Mouse (Mus musculus) right cerebral cortex, adult 18-20 months (tissue): ENCODE results near the gene St6galnac6.
A peak's percentile ranks its signal among the peaks of the same experiment; 100 is the strongest.

Source experiments
- DNase-seq: peaks from one replicate; pipeline ENCODE4 v3.0.0; 2022; ENCODE audit warnings: mixed read lengths

St6galnac6 gene

DNA sequence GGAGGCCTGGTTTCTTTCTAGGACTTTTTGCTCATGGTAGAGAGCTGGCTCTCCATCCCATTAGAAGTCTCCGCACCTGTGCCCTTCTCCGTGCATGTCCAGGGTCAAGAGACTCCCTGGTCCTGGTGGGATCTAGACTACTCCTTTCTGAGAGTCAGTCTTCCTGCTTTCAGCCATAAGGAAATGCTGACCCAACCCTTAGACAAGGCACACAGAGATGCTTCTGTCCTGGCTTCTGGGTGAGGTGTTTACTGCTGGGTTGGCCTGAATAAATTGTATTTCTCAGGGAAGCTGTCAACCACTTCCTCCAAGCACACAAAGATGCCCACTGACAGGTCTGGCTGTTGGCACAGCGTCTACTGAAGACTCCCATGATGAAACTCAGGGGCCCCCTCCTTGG is at the start of gene St6galnac6:
TSS of gene St6galnac6 (plus strand) at position 301 of the 400 bp plus-strand sequence.
- DNase-seq, result no peak

DNA sequence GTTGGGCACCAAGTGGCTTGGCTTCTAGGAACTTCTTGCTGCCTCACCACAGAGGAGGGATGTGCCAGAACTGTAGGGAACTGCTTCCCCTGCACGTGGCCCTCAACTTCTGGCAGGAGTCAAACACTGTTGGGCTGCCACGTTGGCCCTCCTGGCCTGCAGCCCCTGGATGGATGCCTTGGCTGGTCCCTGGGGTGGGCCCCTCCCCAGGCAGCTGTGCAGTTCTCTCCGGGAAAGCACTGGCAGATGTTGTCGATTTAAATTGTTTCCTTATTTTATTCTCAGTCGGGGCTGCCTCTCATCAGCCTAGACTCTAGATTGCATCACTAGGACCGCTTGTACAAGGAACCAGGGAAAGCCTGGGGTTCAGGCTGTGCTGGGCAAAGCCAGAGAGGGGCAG is 49.7 kb upstream of the St6galnac6 start:
- DNase-seq, result no peak

DNA sequence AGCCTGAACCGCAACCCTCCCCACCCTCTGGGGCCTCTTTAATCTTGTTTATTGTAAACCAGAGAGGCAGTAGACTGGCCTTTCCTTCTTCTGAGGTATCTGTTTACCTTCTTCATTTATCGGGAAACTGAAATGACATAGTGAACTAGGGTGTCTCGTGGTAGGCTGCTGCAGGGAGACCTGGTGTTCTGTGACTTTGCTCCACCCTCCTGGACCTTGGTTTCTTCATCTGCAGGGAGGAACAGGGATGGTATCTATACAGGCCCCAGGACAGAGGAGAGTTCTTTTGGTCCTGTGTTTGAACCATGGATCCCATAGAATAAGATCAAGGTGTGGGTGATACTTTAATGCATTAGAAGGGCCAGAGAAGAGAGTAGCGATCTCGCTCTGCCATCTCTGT is 48.3 kb upstream of the St6galnac6 start:
- no peak for DNase-seq

DNA sequence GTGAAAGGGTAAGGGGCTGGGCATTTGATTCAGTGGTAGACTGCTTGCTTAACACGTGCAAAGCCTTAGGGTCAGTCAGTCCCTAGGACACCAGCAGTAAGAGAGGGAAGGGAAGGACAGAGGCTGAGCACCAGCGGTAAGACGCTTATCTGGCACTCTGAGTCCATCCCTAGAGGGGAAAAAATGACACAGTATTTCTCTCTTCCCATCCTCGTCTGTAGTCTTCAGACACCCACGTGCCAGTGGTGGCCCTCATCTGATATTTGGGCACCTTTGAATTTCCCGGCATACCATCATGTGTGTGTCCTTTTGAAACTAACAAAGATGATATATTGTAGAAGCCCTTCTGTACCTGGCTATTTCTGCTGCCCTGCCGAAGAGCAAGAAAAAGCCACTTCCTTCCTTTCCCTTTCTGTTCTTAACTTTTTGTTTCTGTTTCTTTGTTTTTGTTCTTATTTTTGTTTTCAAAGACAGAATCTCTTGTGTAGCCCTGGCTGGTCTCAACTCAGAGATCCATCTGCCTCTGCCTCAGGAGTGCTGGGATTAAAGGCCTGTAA is 45.8 kb upstream of the St6galnac6 start:
- no peak for DNase-seq

DNA sequence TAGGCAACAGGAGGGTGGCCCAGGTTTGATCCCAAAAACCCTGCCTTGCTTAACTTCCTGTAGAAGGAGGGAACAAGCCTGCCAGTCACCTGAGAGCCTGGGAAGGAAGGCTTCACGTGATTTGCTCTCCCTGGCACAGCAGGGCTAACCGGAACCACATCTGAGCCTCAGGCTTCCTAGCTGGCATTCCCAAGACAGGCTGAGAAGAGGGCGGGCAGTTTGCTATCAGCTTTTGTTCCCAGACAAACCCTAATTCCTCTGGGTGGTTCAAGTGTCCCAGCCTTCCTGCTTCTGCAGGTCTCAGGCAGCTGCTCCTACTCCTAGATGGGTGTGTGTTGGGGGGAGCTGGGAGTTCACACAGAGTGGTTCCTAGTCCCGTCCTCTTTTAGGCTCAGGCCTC is 44.0 kb upstream of the St6galnac6 start:
- DNase-seq, result no peak

DNA sequence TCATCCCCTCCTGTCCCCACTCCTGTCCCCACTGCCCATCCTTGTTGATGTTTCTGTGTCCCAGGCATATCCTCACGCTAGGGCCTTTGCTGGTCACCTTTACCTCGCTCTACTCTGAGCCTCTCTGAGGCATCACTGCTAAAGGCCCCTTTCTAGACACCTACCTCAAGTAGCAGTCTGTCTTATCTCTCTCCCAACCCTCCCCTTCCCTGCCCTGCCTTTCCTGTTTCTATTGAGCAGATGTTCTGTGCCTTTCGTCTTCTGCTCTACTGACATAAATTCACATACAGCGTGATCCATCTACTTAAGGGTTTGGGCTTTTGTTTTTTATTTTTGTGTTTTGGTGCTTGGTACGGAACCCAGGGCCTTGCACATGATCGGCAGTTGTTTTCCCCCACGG is 43.5 kb upstream of the St6galnac6 start:
- DNase-seq, result no peak

DNA sequence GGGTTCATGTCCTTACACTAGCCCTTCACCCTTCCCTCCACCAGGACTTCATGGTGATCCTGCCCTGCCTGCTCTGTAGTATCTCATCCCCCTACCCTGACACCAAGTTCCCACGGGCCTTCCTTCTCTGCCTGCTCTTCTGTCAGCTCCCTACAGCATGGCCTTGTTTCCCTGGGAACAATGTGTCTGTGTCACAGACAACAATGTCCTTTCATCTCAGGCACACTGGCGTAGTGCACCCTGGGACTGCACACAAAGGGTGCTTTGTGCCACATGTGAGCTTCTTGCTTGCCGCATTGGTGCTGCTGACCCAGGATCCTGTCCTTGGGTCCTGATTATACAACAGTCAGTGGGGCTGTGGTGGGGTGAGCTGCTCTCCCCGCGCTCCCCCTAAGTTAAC is 39.9 kb upstream of the St6galnac6 start:
- DNase-seq, result peak; percentile 75

DNA sequence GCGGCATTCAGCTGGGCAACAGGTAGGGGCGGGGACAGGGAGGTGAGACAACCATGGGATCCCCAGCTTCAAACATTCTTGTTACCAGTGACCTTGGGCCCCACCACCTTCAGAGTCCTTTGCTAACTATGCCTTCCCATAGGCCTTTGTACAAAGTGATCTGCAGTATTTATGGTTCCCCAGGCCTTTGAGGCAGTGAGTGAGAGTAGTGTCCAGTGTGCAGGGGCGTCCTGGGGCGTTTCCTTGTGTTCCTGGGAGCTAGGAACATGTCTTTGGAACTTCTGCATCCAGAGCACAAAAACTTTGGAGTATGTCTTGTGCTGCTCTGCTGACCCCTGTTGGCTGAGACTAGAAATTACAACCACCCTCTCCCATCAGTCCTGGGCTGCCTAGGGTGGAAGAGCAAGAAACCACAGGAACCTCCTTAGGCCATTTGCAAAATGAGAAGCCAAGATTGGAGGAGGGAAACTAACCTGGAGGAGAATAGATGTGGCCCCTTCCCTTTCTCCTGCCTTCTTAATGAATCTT is 32.9 kb upstream of the St6galnac6 start:
- peak; percentile 71 for DNase-seq

DNA sequence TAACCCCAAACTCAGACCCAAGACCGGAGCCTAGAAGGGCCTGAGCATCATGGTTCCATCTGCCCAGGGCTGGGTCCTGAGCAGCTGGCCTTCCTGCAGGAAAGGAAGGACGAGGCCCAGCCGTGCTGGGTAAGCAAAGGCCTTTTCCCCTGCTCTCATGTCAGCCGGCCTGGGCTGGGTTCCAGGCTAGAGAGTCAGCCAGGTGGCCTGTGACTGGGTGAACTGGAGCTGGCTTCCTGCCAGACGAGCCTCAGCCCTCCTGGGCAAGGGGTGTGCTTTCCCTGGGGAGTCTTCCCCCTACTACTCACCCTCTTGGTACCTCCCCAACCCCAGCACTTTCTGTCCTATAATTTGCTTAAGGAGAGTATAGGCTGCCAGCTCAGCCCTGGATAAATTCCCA is 31.4 kb upstream of the St6galnac6 start:
- no peak for DNase-seq

DNA sequence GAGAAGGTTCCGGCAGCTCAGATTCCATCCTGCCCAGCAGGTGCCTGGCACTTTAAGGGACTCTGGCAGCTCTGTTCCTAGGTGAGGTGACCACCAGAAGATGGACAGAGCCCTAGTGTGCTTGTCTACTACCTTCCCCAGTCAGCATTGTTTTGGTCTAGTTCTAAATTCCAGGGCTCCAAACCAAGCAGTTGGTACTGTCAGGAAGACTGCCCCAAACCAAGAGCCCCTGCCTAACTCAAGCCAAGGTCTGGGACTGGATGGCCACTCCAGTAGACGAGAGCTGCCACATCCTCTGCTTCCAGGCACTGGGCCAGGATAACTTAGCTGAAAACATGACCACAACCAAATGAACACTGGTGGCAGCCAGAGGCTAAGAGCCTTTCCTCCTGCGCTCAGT is 30.6 kb upstream of the St6galnac6 start:
- DNase-seq, result no peak

DNA sequence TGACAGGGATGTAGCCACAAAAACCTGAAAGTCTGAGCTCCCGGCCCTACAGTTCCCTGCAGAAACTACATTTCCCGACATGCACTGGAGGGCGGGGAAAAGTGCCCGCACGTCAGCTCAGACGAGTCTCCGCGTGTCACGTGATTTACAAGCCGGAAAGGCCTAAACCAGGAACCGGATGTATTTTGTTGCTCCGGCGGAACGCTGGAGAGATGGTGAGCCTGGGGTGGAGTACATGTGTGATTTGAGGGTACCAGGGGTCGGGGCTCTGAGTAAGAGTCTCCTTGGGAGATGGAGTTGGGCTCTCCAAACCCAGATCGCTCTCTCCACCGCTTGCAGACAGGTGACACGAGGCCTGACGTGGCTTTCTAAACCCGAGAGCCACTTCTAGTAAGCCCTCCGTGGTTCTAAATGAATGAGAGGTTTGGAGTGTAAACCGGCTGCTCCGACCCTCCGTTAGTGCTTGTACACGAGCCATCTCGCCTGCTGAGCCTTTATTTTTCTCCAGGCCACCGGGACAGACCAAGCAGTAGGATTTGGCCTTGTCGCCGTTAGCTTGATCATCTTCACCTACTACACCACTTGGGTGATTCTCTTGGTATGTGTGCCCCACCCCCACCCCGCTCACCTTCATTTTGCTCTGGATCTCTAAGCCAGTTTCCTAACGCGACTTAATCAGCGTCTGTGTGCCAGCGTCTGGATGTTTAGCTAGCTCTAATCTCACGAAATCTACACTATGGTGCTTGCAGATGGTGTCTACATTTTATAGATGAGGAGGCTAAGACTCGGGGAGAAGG is 28.6 kb upstream of the St6galnac6 start, which contains the start of gene Dpm2:
TSS of gene Dpm2 (plus strand) at position 161 of the 797 bp plus-strand sequence.
- DNase-seq, result peak; percentile 95

DNA sequence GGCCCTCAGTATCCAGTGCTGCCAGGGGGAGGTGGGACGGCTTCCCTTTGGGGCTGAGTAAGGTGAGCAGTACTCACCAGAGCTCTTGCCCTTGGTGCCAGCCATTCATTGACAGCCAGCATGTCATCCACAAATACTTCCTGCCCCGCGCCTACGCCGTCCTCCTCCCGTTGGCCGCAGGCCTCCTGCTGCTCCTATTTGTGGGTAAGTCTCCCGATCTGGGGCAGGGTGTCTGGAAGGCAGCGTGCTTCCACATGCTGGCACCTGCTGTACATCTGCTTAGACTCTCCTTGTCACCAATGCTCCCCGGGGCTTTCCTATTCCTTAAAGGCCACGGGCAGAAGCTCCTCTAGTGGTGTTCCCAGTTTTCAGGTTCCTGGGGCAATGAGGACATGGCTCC is 27.3 kb upstream of the St6galnac6 start:
- no peak for DNase-seq

DNA sequence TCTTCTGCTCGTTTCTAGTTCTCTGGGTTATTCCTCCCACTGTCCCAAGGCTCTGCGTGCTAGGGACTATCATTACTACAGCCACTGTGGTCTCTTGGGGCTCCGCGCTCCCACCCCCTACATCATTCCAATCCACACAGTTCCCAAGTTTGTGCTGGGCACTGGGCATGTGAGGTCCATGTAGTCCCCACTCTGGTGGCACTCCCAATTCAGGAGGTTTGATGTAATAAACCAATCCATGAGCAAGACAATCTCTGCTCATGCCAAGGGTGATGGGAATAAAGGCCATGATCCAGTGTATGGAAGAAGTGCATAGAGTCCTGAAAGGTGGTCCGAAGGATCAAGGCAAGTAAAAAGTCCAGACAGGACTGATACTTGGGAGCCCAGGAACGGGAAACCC is 25.0 kb upstream of the St6galnac6 start, which contains the start of gene Pip5kl1:
TSS of gene Pip5kl1 (plus strand) at position 301 of the 400 bp plus-strand sequence.
- no peak for DNase-seq

DNA sequence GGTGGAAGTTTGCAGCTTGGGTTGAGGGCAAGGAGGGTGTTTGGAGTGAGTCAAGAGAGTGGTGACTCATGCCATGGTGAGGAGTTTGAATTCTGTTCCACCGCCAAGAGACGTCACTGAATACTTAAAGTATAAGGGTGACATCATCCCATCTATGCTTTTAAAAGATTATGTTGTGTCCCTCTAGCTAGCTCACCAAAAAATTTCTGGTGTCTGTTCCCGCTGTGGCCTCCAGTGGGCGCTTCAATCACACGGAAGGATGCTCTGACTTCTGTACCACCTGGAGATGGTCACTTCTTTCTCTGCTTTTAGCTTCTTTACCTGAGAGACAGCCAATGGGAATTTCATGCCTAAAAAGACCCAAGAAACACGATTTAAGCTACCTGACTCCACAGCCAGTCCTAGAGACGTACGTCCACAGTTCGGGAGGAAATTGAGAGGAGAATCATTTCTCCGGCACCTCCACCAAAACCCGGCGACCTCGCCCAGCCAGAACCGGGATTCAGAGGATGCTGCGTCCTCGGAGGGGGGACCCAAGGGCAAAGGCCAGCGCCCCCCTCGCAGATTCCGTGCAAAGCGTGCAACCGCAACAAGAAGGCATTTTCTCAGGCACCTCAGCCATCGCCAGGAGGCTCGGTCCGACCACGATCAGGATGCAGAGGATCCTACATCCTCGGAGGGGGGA is 24.5 kb upstream of the St6galnac6 start:
- DNase-seq, result peak; percentile 89

DNA sequence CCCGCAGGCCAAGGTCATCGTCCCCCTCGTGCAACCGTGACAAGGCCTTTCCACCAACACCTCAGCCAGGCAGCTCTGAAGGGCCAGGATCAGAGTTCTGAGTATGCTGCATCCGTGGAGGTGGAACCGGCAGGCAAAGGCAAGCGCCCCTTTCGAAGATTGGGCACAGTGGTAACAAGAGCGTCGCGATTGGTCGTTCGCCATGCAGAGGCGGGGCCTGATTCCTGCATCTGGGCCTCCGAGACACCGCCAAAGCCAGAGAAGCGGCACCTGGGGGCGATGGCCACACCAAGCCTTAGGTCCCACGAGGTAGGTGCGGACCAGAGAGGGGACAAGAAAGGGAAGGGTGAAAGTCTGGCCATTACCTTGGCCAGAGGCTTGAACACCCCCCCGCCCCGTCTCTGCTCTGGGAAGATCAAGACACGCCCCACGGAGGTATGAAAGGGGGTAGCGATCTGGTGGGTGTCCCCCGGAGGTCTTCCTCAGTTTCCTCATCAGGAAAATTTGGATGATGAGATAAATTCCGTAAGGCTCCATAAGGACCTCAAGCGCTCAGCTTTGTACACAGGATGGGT is 23.8 kb upstream of the St6galnac6 start, which contains the start of gene 9430097D07Rik:
TSS of gene 9430097D07Rik (minus strand) at position 99 of the 575 bp plus-strand sequence.
- peak; percentile 82 for DNase-seq

DNA sequence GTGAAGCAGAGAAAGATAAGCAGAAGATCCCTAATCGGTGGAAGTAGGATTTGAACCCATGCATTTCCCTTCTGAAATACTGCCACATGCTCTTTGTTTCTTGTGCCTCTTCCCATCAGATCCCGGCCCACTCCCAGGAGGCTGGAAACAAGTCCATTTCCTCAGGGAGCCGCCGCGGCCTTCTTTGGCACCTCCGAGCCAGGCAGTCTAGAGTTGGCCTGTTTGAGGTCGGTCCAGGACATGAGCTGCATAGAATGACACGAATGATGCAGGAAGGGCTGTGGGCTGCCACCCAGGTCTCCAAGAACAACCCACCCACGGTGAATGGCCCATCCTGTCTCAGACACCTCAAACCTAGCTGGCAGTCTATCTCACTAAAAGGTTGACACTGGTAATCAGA is 23.0 kb upstream of the St6galnac6 start:
- no peak for DNase-seq

DNA sequence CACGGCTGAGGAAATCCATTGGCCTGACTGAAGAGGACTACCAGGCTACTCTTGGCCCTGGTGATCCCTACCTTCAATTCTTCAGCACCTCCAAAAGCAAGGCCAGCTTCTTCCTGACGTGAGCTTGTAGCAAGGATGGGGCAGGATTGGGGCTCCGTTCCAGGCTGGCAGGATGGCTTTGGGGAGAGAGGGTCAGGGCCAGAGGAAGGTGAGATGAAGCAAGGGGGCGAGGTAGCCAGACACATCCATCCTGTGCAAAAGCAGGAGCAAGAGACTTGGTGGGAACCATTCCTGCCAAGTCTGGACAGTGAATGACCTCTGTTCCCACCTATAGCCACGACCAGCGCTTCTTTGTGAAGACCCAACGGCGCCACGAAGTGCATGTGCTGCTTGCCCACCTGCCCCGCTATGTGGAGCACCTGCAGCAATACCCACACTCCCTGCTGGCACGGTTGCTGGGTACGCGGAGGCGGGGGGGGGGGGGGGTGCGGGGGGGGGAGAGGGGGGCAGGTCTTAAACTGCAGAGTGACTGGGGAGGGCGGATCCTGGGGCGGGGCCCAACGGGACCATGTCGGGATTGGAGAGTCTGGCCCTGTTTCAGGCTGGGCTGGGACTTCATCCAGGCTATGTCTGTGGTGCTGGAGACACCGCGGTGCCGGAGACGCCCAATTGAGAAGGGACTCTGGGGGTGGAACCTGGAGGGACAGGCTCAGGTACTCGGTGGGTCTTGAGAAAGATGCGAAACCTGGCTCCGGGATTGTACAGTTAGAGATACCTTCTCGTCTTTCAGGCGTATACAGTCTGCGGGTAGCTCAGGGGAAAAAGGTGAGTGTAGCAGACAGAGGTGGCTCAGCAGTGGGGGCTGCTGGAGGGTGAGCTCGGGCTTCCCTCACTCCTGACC is 21.1 kb upstream of the St6galnac6 start:
- no peak for DNase-seq

DNA sequence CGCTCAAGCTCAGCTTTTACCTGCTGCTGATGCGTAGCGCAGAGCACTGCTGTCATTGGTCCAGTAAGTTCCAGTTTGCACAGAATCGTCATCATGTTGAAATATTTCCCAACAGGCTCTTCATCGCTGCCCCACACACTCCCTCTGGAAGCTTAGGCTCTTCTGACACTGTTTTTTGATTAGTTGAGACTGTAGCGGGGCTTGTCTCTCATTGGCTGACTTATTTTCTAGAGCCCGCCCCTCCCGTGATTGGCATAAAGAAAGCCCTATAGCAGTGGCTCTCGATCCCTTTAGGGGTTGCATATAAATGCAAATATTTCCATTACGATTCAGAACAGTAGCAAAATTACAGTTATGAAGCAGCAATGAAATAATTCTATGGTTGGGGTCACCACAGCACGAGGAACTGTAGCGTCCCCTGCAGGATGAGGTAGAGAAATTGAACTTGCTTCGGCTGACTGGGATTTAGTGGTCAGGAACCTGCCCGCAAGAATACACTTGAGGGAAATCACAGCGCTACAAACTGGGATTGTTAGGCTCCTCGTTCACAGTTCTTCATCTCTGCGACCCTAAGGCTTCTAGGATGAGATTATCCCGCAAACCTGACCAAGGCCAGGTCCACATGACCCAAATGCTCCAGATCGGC is 17.9 kb upstream of the St6galnac6 start:
- DNase-seq, result peak; percentile 87

DNA sequence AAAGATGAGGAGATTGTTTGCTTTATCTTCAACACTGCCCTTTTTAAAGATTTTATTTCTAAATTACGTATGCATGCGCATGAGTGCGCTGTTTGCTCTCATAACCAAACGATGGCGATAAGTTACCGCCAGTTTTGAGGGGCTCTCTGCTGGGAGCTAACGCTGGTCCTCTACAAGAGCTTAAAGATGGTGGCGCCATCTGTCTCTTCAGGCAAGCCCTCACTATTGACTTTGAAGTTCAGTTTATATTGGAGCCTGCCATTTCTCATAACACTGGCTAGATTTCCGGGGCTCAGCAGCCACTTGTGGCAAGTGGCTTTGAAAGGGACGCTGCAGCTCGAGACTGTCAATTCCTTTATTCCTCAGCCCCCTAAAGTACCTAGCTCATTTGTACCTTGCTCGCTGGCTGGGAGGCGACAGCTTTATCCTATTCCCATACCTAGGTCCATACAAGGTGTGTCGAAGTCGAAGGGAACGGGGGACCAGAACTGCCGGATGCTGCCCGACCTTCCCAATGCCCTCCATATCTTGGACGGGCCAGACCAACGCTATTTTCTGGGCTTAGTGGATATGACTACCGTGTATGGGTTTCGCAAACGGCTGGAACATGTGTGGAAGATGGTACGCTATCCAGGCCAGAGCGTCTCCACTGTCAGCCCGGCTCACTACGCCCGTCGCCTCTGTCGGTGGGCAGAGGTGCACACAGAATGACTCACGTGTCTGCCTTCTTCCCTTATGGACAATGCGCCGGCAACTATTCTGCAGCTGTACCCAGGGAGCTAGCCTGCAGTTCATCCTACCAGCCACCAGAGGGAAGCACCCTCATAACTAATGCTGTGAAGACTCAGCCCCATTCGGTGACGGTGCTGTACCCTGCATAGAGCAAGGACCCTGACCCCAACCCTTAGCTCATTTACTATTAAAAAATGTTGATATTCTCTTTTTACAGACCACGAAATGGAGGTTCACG is 16.4 kb upstream of the St6galnac6 start:
- peak; percentile 89 for DNase-seq

DNA sequence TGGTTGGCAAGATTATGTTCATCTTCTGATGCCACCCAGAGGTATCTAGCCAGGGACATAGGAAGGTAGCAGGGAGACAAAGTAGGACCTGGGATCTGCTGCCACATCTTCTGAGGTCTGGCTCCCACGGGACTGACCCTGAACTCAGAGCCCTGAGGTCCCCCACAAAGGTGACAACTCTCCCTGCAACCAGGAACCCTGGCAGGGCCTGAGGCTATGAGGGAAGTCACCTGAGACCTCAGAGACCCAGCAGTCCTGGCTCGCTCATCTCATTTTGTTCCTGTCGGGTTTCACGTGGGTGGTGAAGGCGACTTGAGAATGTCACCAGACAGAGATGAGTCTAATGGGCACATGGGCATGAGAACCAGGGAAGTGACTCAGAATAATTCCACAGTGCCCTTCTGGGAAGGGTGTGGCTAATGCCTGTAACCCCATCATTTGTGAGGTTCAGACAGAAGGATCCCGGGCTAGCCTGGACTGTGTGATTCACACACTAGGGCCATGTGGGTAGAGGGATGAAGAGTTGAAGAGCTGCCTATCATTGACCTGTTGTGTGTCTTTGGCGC is 14.3 kb upstream of the St6galnac6 start:
- no peak for DNase-seq
